Mouse (Mus musculus): ENCODE measurements around the gene Tspan18.

- TF ChIP-seq POLR2A (IDR thresholded peaks at IDR 0.05; ENCODE audit: control insufficient read depth, extremely low read depth, insufficient read depth, low read length, poor library complexity) (no peak), CTCF (IDR thresholded peaks at IDR 0.05; ENCODE audit: borderline replicate concordance, control insufficient read depth, extremely low read depth, insufficient read depth, low read length, poor library complexity) (no peak)
Observed at GRCm38 (mm10) chr2:93170156-93170844, 164.0 kb downstream of the Tspan18 start.
